Comparison of ENCODE assay signal across 12 mouse cellular contexts in genomic region chr15:77855301-77855700, GRCm38 (mm10). TPM values are rescaled to one million over a fixed set of nuclear protein-coding genes. Genes with fewer than 3 reads are reported as not detected.
DNase-seq lines count a peak whose midpoint lies in the region; ATAC-seq and TF ChIP-seq lines count a peak whose summit lies in the region.
"Had no signal": no experiment of that assay in that cellular context is flagged by ENCODE, and none has a peak within 500 bp of the region (broad histone marks: within the 10 kb centered on the region; RNA-seq: fewer than 3 reads in every experiment).

No protein-coding gene starts in this region.

- no peak overlapping the region for H3K4me3 ChIP-seq in C2C12 (ENCODE audit: insufficient read depth, poor library complexity, severe bottlenecking)
- no peak overlapping the region for H3K4me3 ChIP-seq in layer of hippocampus, adult 2 months
- H3K4me3 ChIP-seq: embryonic facial prominence, embryonic 15.5 days; left cerebral cortex, adult 2 months; neural tube, embryonic 12.5 days had no signal

- no peak for TF ChIP-seq CTCF in C2C12 (IDR thresholded peaks at IDR 0.05; ENCODE audit: control insufficient read depth, insufficient read depth, insufficient read length)
- no peak for TF ChIP-seq CTCF in layer of hippocampus, adult 2 months (conservative IDR thresholded peaks at IDR 0.05)

- H3K27me3 ChIP-seq in C2C12 (ENCODE audit: control insufficient read depth, insufficient read depth, insufficient read length), result no peaks in the 10 kb centered on the region
- H3K27me3 ChIP-seq: embryonic facial prominence, embryonic 15.5 days had no signal

- no peak overlapping the region for H3K27ac ChIP-seq in layer of hippocampus, adult 2 months
- H3K27ac ChIP-seq: embryonic facial prominence, embryonic 15.5 days; hindbrain, postnatal 0 days; left cerebral cortex, adult 2 months; neural tube, embryonic 12.5 days had no signal

- no peaks in the 10 kb centered on the region for H3K79me3 ChIP-seq in C2C12 (ENCODE audit: low read depth)

- no peak overlapping the region for H3ac ChIP-seq in C2C12 (ENCODE audit: control insufficient read depth, insufficient read length, low read depth)

- DNase-seq in liver, result peak; percentile 46
- DNase-seq in lung, postnatal 4 days, result peak; percentile 64 to 72
- DNase-seq in layer of hippocampus, adult 18-20 months (ENCODE audit: low spot score in 2 of 2), result no peak
- no peak for DNase-seq in layer of hippocampus, adult 2 months (ENCODE audit: low spot score in 2 of 2)
- DNase-seq: cerebellum, adult 9-10 months had no signal

- no peaks in the 10 kb centered on the region for H3K36me3 ChIP-seq in C2C12 (ENCODE audit: control insufficient read depth, insufficient read depth)
- H3K36me3 ChIP-seq: embryonic facial prominence, embryonic 15.5 days; neural tube, embryonic 12.5 days had no signal

- H3K79me2 ChIP-seq in C2C12 (ENCODE audit: control insufficient read depth, insufficient read depth), result no peaks in the 10 kb centered on the region

- ATAC-seq in granulocyte monocyte progenitor cell, adult 5-6 weeks (replicated peaks; ENCODE audit: poor library complexity, severe bottlenecking), result peak; percentile 90
- ATAC-seq in erythroid progenitor cell, adult 5-6 weeks (replicated peaks; ENCODE audit: low FRiP score, poor library complexity, severe bottlenecking), result no peak
- ATAC-seq: hindbrain, postnatal 0 days had no signal

TF ChIP-seq in C2C12, 6 proteins besides CTCF, POLR2A, EP300 and RAD21:
- TF ChIP-seq MAX (IDR thresholded peaks at IDR 0.05) (no peak), CEBPB (IDR thresholded peaks at IDR 0.05; ENCODE audit: low read depth) (peak; percentile 23)

RNA-seq across cellular contexts. Expression of gene Myh9, which starts 13.3 kb away (rescaled TPM):
- 580 TPM for polyA plus RNA-seq in C2C12 (2012; fragmentation: generic; extraction: Trizol)
- total RNA-seq in granulocyte monocyte progenitor cell, adult 5-6 weeks (2014; fragmentation: Nextera tagmentation), result 199 and 315 TPM in 2 replicates
- 285 and 305 TPM in 2 replicates for total RNA-seq in granulocyte monocyte progenitor cell, adult 5-6 weeks (2017)
- 10 to 100 TPM; 86.7 to 88.3 TPM for total RNA-seq in layer of hippocampus, adult 18-20 months (2021)
- 104 and 105 TPM in 2 replicates for total RNA-seq in erythroid progenitor cell, adult 5-6 weeks (2015; ENCODE audit: low replicate concordance)
- 198 and 213 TPM in 2 replicates for total RNA-seq in erythroid progenitor cell, adult 5-6 weeks (2017; ENCODE audit: low replicate concordance)
- 10 to 100 TPM; 88.3 to 96.3 TPM for total RNA-seq in layer of hippocampus, adult 2 months (2021)

Comparison
In these comparisons a context has a peak if more than half of its experiments do, and no peak if none do; other contexts are left out.
1. DNase-seq: peak in liver (single experiment) and lung, postnatal 4 days (2 of 2); none in layer of hippocampus, adult 18-20 months (0 of 2) and layer of hippocampus, adult 2 months (0 of 2).